Mouse (Mus musculus): ENCODE measurements around the gene Kif6.

DNA sequence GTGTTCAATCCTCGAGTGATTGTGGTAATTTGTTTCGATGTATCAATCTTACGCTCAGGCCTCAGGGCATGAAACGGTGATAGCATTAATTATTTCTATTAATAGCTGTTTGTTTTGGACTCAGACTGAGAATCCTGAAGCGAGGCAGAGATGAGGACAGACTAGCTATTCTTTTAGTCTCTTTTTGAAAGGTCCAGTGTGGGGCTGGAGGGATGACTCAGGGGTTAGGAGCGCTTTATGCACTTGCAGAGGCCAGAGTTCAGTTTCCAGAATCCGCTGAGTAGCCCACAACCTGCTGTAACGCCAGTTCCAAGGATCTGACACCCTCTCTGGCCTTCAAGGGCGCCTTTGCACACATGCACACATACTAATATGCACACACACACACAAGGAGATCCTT lies 9.6 kb downstream of the Kif6 start:
- TF ChIP-seq POLR2A (IDR thresholded peaks at IDR 0.05; ENCODE audit: insufficient read depth, low read depth, low read length): no peak
- TF ChIP-seq CTCF (IDR thresholded peaks at IDR 0.05; ENCODE audit: insufficient read depth, low read depth, low read length): no peak
